Mouse (Mus musculus) cerebellum, adult 9-10 months (tissue): ENCODE data around the gene Ramp3.
A peak's percentile ranks its signal among the peaks of the same experiment; 100 is the strongest.
"Not testable (repeated sequence)": the region's sequence is repeated elsewhere in the genome, so short reads cannot be mapped to it uniquely, and the experiment has no call there.

Source experiments
- DNase-seq: peaks from one replicate; pipeline ENCODE4 v3.0.0; 2022

Ramp3 gene

DNA sequence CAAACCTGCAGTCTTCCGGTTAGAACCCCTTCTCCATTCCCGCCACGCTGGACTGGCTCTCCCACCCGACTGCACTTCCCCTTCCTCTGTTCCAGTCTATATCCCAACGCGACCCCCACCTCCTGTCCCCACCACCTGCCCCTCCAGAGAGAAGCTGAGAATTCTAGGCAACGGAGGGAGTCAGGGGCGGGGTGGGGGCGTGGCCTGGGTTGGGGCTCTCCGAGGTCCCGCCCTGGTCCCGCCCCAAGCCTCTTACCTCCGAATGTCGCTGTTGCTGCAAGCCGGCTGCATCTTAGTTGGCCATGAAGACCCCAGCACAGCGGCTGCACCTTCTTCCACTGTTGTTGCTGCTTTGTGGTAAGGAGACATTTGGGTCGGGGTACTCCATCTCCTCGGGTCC, at the start of gene Ramp3:
Ramp3 (plus strand) TSS at position 251 of the 400 bp plus-strand sequence.
- DNase-seq = peak; percentile 57

DNA sequence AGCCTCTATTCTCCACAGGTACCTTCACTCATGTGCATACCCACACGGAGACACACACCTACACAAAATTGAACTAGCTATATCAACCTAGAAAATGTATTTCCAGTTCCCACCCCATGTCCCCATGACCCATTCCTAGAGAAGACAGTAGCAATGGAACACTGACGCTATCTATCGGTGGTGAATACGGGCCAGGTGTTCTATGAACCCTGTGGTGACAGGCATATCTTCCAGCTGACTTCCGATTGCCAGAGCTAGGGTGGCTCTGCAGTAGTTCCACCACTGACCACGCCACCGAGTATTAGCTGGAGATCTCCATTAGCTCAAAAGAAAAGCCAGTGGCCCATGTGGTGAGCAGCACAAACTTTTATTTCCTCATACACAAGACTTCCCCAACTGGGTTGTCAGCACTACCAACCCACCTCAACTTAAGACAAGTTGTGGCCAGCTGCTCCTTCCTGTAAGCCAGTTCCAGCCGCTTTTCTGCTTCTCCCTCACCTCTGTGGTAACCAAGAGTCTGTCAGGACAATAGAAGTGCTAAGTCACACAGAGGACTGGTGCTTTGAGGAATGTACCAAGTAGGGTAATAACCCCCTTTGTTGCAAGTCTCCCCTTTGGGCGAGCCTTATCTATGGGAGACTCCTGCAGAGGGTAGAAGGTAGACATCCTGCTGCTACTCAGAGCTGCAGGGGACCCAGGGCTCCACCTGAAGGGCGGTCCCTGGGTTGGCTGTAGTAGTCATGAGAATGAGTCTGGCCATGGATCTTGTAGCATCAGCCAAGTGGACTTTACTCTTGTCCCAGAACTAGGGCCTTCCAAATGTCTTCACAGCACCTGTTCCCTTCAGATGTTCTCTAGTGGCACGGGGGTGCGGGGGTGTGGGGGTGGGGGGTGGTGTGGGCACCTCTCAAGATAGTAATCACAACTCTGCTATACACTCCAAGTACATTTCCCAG, 42.8 kb upstream of the Ramp3 start:
- no peak for DNase-seq

DNA sequence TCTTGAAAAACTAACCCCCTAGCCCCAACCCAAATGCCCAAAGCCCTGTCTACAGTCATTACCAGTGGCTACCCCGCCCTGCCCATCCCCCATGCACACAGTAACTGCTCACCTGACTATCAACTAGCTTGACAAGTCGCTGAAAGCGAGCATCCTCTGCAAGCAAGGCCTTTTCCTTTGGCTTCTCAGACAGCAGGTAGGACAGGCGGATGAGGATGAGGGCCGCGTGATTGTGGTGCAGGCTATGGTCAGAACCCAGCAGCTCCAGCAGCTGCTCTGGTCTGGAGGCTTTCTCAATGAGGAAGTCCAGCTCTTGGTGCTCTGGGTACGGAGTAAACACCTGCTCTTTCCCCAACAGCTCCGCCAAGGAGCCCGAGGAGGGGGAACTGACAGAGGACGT, 34.6 kb upstream of the Ramp3 start:
- DNase-seq = no peak

DNA sequence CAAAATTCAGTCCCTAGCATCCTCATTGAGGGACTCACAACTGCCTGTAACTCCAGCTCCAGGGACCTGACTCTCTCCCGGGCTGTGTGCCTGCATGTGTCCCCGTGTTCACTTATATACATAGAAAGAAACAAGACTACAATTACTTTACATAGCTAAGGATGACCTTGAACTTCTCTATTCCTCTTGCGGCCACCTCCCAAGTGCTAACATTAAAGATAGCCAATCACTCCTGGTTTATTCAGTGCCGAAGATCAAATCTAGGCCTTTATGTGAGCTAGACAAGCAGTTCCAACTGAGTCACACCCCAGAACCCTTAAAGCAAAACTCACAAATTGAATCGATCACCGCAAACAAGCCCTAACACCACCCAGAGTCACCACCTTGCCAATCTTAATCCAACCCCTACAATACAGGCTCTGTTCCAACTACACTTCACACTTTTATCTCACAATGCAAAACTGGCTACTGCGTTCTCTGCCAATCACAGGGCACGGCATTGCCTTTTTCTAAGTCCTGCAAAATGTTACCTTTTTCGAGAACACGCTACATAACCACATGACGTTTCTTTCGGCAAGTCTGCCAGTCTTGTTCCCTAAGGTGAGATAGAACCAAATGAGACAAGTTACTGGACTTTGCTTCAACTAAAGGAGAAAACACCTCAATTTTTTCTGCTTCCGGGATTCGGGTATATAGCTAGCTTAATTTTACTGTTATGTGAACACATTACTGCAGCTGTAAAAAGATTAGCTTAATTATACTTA, 33.5 kb upstream of the Ramp3 start:
- DNase-seq = peak; percentile 51

DNA sequence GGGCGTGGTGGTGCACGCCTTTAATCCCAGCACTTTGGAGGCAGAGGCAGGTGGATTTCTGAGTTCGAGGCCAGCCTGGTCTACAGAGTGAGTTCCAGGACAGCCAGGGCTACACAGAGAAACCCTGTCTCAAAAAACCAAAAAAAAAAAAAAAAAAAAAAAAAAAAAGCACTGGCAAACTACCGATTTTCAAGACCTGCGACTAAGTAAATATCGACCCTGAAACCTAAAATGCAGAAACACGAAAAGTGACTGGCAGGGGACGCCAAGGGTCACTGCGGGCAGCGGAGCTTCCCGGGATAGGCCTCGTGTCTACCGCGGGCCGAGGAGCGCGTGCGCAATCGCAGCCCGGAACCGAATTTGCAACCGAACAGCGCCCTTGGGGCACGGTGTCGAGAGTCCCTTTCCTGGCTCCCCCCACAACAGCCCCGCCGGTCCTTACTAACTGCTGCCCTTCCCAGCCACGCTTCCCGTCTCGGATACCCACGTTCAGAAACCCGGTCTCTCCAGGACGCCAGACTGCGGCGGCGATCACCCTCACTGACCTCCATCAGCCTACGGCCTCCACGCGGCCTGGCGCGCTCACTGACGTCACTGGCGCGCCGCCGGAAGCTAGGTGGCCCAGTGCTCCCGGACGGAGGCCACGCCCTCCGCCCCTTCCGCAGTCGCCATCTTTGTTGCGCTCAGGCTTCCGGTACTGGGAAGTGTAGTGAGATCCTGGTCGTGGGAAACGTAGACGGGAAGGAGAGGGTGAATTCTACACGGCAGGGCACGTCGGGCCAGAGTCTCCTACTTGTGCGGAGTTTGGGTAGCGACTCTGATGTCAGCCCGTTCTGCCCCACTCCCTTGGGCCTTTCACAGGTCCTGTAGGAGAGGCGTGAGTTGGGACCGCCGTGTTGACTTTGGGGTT, 32.6 kb upstream of the Ramp3 start, which contains the start of gene Tbrg4:
Tbrg4 (minus strand) TSS at position 590 of the 910 bp plus-strand sequence.
- peak; percentile 93 for DNase-seq

DNA sequence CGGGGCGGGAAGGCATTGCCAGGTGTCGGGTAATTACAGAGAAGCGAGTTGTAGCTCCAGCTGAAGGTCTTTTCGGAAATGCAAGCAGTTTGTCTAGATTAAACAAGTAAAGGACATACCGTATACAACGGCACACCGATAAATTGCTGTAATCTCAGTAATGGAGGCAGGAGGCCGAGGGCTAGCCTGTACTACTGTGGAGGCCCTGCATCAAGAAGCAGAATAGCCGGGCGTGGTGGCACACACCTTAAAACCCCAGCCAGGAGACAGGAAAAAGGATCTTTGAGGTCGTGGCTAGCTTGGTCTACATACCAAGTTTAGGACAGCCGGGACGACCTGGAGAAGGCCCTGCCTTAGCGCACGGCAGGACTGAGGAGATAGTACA, 31.9 kb upstream of the Ramp3 start:
- no peak for DNase-seq

DNA sequence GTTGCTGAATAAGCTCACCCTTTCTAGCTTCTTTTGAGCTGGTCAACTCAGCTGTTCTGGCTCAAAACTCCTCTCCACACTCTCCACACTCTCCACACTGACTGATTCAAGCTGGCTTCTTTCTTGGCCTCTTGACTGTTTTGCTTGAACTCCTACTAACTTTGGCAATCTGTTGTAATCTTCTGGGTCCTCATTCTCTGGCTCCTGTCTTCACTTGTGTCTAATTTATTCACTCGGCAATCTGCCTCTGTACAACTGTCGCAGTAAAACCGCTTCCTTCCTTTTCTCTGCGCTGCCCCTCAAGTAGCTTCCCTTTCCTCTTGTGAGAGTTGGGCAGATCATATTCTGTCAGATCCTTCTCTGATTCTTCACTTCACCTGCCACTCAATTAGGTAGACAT, 30.6 kb upstream of the Ramp3 start:
- DNase-seq = no peak

DNA sequence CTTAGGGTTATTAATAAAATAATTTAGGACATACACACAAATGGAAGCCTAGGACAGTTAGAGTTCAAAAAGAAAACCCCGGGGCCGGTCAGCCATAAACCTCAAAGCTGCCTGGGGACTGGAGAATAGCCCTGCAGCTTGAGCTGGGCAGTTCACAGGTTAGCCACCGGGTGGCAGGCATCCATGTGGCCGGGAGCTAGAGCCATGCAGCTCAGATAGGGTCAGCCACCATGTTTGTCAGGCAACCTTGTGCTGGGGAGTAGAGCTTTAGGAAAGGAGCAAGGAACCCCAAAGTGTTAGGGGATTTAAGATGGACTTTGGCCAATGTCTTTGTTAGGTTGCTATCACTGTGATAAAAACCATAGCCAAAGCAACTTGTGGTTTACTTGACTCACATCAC, 29.8 kb upstream of the Ramp3 start:
- DNase-seq = peak; percentile 54

DNA sequence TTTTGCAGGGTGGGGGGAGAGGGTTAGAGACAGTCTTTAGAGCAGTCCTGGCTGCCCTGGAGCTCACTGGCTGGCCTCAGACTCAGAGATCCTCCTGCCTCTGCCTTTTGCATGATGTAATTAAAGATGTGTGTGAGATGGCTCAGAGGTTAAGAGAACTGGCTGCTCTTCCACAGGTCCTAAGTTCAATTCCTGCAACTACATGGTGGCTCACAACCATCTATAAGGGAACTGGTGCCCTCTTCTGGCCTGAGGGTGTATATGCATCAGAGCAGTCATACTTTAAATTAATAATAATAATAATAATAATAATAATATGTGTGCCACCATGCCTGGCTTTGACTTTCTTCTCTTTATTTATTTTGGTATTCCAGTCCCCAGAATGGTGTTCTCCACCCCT, 28.7 kb upstream of the Ramp3 start:
- DNase-seq = peak; percentile 49

DNA sequence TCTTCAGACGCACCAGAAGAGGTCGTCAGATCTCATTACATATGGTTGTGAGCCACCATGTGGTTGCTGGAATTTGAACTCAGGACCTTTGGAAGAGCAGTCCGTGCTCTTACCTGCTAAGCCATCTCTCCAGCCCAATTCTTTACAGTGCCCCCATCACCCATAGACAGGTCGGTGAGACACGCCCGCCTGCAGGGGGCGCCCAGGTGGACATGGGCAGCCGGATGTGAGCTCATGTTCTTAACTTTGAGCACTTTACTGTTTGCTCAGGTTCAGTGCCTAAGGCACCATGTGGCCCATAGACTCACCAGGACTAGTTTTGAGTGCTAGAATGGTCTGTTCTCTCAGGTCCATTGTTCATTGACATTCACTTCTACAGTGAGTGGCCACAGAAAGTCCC, 22.2 kb upstream of the Ramp3 start:
- no peak for DNase-seq

DNA sequence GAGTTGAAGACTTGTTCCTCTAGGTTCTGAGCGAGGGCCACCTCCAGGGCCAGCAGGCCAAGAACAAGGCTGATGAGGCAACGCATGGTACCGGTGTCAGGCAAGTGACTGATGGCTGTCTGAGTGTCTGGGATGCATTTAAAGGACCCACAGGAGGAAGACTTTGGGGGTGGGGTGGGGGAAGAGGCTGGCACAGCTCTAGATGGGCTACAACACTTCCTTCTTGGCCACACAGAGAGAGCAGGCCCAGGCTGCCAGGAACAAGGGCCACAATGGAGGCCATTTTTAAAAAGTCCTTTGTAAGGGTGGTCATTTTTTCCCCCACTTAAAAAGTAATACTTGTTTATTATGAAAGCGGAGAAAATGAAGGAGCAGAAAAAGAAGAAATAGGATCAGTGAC, 19.8 kb upstream of the Ramp3 start, which contains the start of gene Wap:
Wap (minus strand) TSS at position 101 of the 400 bp plus-strand sequence.
- DNase-seq = no peak

DNA sequence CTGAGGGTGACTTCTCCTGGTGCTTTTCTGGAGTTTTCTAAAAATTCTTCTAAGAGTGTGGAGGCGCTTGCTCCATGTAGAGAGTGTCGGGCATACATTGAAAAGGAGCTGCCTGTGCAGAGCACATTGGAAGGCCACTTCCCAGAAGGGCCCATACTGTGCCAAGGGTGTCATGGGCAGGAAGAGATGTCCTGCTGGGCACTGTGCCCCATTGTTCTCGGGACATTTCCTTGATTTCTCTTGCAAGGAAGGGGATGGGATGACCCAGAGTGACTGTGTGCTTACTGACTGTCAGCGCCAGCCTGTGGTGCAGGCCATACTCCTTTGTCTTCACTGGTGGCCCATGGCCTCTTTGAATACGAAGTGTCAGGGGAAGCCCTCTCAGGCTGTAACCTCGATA, 19.2 kb upstream of the Ramp3 start:
- DNase-seq = no peak

DNA sequence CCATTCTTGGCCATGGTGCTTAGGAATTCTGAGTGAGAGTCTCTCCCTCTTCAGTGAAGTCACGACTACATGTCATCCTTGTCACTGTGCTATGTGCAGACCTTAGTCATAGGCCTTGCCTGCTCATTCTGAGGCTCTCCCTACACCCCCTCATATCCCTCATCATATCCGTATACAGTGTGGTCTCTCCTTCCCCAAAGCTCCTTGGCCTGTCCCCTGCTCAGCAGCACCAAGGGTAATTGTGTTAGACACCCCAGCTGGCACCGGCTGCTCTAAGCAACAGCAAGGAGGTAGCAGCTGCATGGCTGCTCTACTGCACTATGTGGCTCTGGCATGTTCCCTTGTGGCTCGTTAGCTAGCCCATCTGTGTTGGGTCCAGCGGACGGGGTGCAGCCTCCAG, 13.8 kb upstream of the Ramp3 start:
- DNase-seq = no peak

DNA sequence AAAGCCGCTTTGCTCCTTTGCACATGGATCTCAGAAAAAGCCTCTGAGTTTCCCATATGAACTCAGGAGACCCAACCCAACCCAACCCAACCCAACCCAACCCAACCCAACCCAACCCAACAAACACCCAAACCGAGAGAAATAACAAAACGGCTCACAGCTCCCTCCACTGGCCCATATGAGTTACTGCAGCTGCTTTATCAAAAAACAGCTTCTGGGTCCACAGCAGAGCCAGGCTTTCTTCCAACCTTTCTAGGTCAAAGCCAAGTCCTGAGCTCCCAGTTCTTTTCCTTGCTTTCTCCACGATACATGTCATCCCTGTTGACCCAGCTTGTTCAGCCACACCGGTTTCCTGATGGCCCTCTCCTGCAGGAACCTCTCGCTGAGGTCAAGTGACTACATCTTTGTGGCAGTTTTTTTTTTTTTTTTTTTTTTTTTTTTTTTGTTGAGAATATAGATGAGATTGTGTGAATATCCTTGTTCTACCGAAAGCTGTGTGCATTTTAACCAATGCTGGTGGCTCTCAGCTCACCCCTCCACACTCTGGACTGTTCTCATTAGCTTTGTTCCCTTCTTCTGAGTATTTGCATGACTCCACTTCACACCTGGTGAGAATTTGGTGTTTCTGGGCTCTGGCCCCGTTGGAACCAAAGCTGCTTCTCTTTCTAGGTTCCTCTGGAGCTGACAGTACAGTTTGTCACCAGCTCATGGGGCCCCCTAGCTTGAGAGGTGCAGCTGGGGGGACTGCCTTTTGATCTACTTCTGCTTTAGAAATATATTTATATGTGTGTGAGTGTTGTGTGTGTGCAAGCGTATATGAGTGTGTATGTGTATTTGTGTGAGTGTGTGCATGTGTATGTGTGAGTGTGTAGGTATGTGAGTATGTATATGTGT, 10.2 kb upstream of the Ramp3 start:
- DNase-seq = no peak

DNA sequence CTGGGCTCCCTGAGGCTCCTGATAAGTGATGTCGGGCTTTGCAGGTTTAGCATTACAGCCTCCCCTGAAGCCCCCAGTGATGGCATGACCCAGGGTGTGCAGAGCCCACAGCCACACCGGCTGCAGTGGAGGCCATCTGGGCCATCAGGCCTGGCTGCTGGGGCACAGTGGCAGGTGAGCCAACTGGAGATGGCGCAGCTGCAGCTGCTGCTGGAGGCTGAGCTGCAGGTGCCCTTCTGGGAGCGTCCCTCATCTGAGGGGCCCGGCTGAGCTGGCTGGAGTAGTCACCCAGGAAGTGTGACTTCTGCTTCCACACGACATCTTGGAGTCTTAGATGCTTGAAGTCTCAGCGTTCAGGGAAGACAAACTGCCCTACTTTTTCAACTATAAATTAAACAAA, 7.8 kb upstream of the Ramp3 start:
- DNase-seq = no peak

DNA sequence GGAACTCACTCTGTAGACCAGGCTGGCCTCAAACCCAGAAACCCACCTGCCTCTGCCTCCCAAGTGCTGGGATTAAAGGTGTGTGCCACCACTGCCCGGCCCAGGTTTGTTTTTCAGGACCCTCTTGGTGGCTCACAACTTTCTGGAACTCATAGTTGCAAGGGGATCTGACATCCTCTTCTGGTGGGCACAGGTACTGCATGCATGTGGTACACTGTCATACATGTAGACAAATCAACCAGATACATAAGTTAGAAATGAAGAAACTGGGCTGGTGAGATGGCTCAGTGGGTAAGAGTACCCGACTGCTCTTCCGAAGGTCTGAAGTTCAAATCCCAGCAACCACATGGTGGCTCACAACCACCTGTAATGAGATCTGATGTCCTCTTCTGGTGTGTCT, 5.3 kb upstream of the Ramp3 start:
- not testable (repeated sequence) for DNase-seq

DNA sequence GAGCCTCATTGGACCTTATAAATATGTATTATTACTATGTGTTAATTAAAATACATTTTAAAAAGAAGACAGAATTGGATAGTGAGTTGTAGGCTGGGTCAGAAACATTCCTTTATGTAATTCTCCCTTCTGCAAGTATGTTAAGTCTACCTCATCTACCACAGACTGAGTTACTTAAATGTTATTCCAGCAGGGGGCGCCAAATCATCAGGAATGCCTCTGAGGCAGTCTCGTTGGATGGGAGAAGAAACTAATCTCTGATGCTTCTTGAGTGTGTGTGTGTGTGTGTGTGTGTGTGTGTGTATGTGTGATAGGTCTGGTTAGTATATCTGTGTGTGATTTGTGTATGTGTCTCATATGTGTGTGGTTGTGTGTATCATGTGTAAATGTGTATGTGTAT, 3.4 kb upstream of the Ramp3 start:
- peak; percentile 94 for DNase-seq

DNA sequence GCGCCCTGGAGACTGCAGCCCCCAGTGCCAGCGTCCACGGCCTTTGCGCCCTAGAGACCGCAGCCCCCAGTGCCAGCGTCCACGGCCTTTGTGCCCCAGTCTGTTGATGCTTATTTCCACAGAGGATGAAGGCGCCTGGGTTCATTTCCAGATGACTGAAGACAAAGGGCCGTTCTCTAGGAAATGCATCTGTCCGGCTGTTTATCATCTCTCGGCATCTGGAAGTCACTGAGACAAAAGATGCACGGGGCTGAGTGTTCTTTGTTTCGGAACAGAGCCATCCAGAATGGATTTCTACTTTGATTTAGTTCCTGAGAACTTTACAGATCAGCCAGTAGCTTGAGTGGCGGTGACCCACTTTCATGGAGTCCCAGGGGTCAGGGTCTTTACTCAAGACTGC, 2.9 kb downstream of the Ramp3 start:
- DNase-seq = no peak

DNA sequence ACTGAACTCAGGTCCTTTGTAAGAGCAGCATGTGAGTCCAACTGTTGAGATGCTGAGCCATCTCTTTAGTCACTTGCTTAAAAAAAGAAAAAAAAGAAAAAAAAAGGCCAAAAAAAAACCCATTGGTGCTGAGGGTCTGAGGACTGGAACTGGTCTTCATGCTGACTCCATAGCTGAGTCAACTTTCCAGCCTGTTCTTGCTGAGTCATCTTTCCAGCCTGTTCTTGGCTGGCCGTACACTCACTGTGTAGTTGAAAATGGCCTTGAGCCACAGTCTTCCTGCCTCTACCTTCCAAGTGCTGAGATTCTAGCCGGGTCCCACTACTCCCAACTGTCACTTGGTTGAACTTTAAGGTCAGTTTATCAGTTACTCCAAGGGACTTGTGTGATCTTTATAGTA, 8.3 kb downstream of the Ramp3 start:
- no peak for DNase-seq

DNA sequence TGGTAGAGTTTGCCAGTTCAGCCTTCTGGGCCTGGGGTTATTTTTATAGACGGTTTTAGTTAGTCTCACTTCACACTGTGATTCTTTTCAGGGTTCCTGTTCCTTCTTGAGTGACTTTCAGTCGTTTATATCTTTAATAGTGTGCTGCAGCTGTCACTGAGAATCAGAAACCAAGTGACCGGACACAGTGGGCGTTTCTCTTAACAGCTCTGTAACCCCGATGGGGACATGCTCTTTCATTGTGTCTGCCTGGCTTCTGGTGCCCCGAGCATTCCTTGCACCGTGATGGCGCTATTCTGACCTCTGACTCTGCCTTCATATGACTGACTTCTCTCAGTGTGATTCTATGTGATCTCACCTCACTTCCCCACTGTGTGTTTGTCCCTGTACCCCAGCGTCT, 10.7 kb downstream of the Ramp3 start:
- no peak for DNase-seq

DNA sequence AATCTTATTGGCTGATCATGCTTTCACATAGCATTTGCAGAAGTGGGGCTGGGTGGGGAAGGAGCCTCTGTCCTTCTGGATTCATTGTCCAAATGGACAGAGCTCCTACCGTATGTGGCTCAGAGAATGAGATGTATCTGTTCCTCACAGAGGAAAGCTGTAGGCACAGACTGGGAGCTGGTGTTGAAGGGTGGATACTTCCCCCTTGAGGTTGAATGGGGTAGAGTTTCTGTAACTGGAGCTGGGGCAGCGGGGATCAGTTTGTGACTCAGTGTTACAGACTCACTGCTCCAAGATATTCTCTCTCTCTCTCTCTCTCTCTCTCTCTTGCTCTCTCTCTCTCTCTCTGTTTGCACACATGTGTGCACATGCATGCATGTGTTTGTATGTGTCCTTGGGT, 11.7 kb downstream of the Ramp3 start:
- no peak for DNase-seq

DNA sequence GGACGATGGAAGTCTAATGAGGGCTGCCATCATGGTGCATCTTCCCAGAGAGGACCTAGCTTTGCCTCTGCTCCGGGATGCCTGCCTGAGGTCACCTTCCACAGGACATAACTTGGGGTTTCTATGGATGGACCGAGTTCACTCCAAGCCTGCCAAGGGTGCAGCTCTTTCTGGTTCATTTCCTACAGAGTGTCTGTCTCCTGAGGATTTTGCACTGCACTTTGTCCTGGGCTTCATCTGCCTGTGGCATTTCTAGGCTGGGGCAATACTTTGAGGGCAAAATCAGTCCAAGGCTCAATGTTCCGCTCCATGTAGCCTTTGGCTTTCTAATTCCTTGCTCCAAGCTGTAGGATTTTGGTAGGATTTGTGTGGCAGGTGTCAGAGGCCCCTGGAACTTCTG, 12.5 kb downstream of the Ramp3 start:
- DNase-seq = no peak
